ENCODE assay signal across 9 mouse cellular contexts in genomic region chr8:70862824-70863641, GRCm38 (mm10). TPM values are rescaled to one million over a fixed set of nuclear protein-coding genes. Genes with fewer than 3 reads are reported as not detected.
DNase-seq lines count a peak whose midpoint lies in the region; ATAC-seq and TF ChIP-seq lines count a peak whose summit lies in the region.
"Had no signal": no experiment of that assay in that cellular context is flagged by ENCODE, and none has a peak within 500 bp of the region (broad histone marks: within the 10 kb centered on the region; RNA-seq: fewer than 3 reads in every experiment).

Gene Kcnn1 (minus strand): TSS chr8:70863258.

- peaks cover 39% of the 10 kb centered on the region for H3K27me3 ChIP-seq in E14TG2a.4 (ENCODE audit: insufficient read depth, low read length)
- H3K27me3 ChIP-seq in forebrain, embryonic 11.5 days (ENCODE audit: control insufficient read depth, insufficient read depth, low read length) = peaks cover 7% of the 10 kb centered on the region
- no peaks in the 10 kb centered on the region for H3K27me3 ChIP-seq in hindbrain, embryonic 16.5 days (replicated peaks; ENCODE audit: control insufficient read depth, insufficient read depth, low read length)
- peaks cover 49% of the 10 kb centered on the region for H3K27me3 ChIP-seq in liver, embryonic 16.5 days (ENCODE audit: control insufficient read depth, insufficient read depth, low read depth, low read length)

- H3K4me2 ChIP-seq in forebrain, embryonic 11.5 days (ENCODE audit: low read depth, low read length, severe bottlenecking) = peak within 1 kb of the TSS; percentile 97
- H3K4me2 ChIP-seq in hindbrain, embryonic 16.5 days (ENCODE audit: low read length) = peak within 1 kb of the TSS; percentile 86
- peak within 1 kb of the TSS; percentile 44 for H3K4me2 ChIP-seq in liver, embryonic 16.5 days (ENCODE audit: low read depth, low read length)

- H3K36me3 ChIP-seq in E14TG2a.4 (ENCODE audit: insufficient read depth, low read length) = peaks cover 13% of the 10 kb centered on the region
- no peaks in the 10 kb centered on the region for H3K36me3 ChIP-seq in forebrain, embryonic 11.5 days (ENCODE audit: control insufficient read depth, insufficient read depth, low read length)
- 0 out of 2 replicates have a peak, but pooled peaks cover 2% of the 10 kb centered on the region for H3K36me3 ChIP-seq in hindbrain, embryonic 16.5 days (ENCODE audit: control insufficient read depth, insufficient read depth, low read length)
- peaks cover 2% of the 10 kb centered on the region; the same call in 1 of the 2 replicates for H3K36me3 ChIP-seq in liver, embryonic 16.5 days (ENCODE audit: control insufficient read depth, insufficient read depth)

- DNase-seq in gastrocnemius, adult 8-10 months (ENCODE audit: low spot score in 2 of 2) = no peak
- DNase-seq in gastrocnemius, postnatal 4 days (ENCODE audit: low spot score in 2 of 2) = no peak
- DNase-seq in forebrain, embryonic 11.5 days (ENCODE audit: low spot score) = peak; percentile 80
- no peak for DNase-seq in right cerebral cortex, postnatal 14 days
- DNase-seq in urinary bladder, postnatal 4 days (ENCODE audit: low spot score in 2 of 2) = no peak

- no peaks in the 10 kb centered on the region for H3K9me3 ChIP-seq in E14TG2a.4 (ENCODE audit: low read length)
- H3K9me3 ChIP-seq in forebrain, embryonic 11.5 days (ENCODE audit: control insufficient read depth, low read length) = no peaks in the 10 kb centered on the region
- no peaks in the 10 kb centered on the region for H3K9me3 ChIP-seq in hindbrain, embryonic 16.5 days (ENCODE audit: control insufficient read depth, low read length)
- no peaks in the 10 kb centered on the region for H3K9me3 ChIP-seq in liver, embryonic 16.5 days (replicated peaks; ENCODE audit: control insufficient read depth, low read length)

- H3K9ac ChIP-seq in forebrain, embryonic 11.5 days (ENCODE audit: low read length) = peak within 1 kb of the TSS; percentile 79
- peak within 1 kb of the TSS; percentile 73 for H3K9ac ChIP-seq in hindbrain, embryonic 16.5 days (ENCODE audit: low read depth, low read length)
- no peak within 1 kb of the TSS for H3K9ac ChIP-seq in liver, embryonic 16.5 days (ENCODE audit: low read depth, low read length)

- TF ChIP-seq CTCF in E14TG2a.4 (conservative IDR thresholded peaks at IDR 0.05; ENCODE audit: low read length) = no peak

- under 1% methylated on average over 55 of the region's 55 CpGs for WGBS in forebrain, embryonic 11.5 days
- 0% methylated on average over 49 of the region's 55 CpGs for WGBS in hindbrain, embryonic 16.5 days
- WGBS in liver, embryonic 16.5 days (ENCODE audit: insufficient replicate concordance) = 1% methylated on average over 55 of the region's 55 CpGs

- H3K4me1 ChIP-seq in E14TG2a.4 (replicated peaks; ENCODE audit: low read depth, low read length) = peaks cover 71% of the 10 kb centered on the region
- H3K4me1 ChIP-seq in forebrain, embryonic 11.5 days (replicated peaks; ENCODE audit: control insufficient read depth, insufficient read depth, low read length) = peaks cover 25% of the 10 kb centered on the region
- peaks cover 34% of the 10 kb centered on the region for H3K4me1 ChIP-seq in hindbrain, embryonic 16.5 days (ENCODE audit: control insufficient read depth, insufficient read depth, low read depth, low read length)
- H3K4me1 ChIP-seq in liver, embryonic 16.5 days (ENCODE audit: control insufficient read depth, low read depth, low read length) = peaks cover 44% of the 10 kb centered on the region

- ATAC-seq in forebrain, embryonic 11.5 days (replicated peaks; ENCODE audit: low FRiP score) = no peak
- ATAC-seq in hindbrain, embryonic 16.5 days = no peak
- no peak for ATAC-seq in liver, embryonic 16.5 days (ENCODE audit: low read depth)

- peak within 1 kb of the TSS; percentile 96 for H3K27ac ChIP-seq in forebrain, embryonic 11.5 days (ENCODE audit: low read depth, low read length)
- peak within 1 kb of the TSS; percentile 94 for H3K27ac ChIP-seq in hindbrain, embryonic 16.5 days (ENCODE audit: low read depth, low read length)
- no peak within 1 kb of the TSS for H3K27ac ChIP-seq in liver, embryonic 16.5 days (ENCODE audit: low read length)

- H3K4me3 ChIP-seq in E14TG2a.4 (replicated peaks; ENCODE audit: low read length) = peak within 1 kb of the TSS; percentile 79
- peak within 1 kb of the TSS; percentile 54 for H3K4me3 ChIP-seq in forebrain, embryonic 11.5 days (ENCODE audit: low read depth, low read length)
- peak within 1 kb of the TSS; percentile 46 for H3K4me3 ChIP-seq in hindbrain, embryonic 16.5 days (ENCODE audit: low read length)
- H3K4me3 ChIP-seq in liver, embryonic 16.5 days (ENCODE audit: low read depth, low read length) = peak within 1 kb of the TSS; percentile 22

RNA-seq across cellular contexts. Expression of gene Kcnn1, which starts in this region (rescaled TPM):
- total RNA-seq in gastrocnemius, adult 8-10 months (2022) = 10 to 100 TPM; 18.0 to 21.5 (median 20.5) TPM
- 1 to 10 TPM; 1.7 to 1.8 TPM for total RNA-seq in gastrocnemius, postnatal 4 days (2021)
- 9.0 and 13.4 TPM in 2 replicates for polyA plus RNA-seq in forebrain, embryonic 11.5 days (2014; fragmentation: Nextera tagmentation; extraction: Ambion mirVana)
- 16.3 and 18.5 TPM in 2 replicates for polyA plus RNA-seq in hindbrain, embryonic 16.5 days (2015; fragmentation: Nextera tagmentation; extraction: Ambion mirVana)
- polyA plus RNA-seq in liver, embryonic 16.5 days (2015; fragmentation: Nextera tagmentation; extraction: Ambion mirVana) = 0.20 and 0.46 TPM in 2 replicates
- total RNA-seq: neutrophil, adult 5-6 weeks had no signal

Comparison
In these comparisons a context has a peak if more than half of its experiments do, and no peak if none do; other contexts are left out.
1. RNA of gene Kcnn1 (total RNA-seq): 18.0 to 21.5 TPM in gastrocnemius, adult 8-10 months; 1.7 to 1.8 TPM in gastrocnemius, postnatal 4 days; every median in the first group is over 4 times any median in the second.
2. H3K4me3 ChIP-seq: peak in every context shown above with its lines; median percentile 79 in E14TG2a.4; 54 in forebrain, embryonic 11.5 days; 46 in hindbrain, embryonic 16.5 days; 22 in liver, embryonic 16.5 days.
3. H3K4me2 ChIP-seq: peak in every context shown above with its lines; median percentile 97 in forebrain, embryonic 11.5 days; 86 in hindbrain, embryonic 16.5 days; 44 in liver, embryonic 16.5 days.